Mouse (Mus musculus) kidney, adult 2 months (tissue): Measurements from ENCODE around the gene Lingo2. TPM values are rescaled to one million over a fixed set of nuclear protein-coding genes. Genes with fewer than 3 reads are reported as not detected.

Experiments used
- DNase-seq: peaks from one replicate; pipeline ENCODE4 v3.0.0; 2021
- H3K27ac ChIP-seq: fragments of 200-500 bp; 2 replicates; pipeline ENCODE4 v1.5.1; 2012; ENCODE audit warnings: low read depth, low read length, control low read depth, inconsistent platforms; ENCODE audit not compliant: insufficient read depth
- H3K27me3 ChIP-seq: fragments of 200-500 bp; replicated peaks from 2 replicates; pipeline ENCODE4 v1.6.1; 2012; ENCODE audit warnings: mild to moderate bottlenecking, moderate library complexity, low read length, inconsistent platforms; ENCODE audit not compliant: control insufficient read depth, insufficient read depth
- H3K36me3 ChIP-seq: fragments of 200-500 bp; 2 replicates; pipeline ENCODE4 v1.6.1; 2012; ENCODE audit warnings: mild to moderate bottlenecking, moderate library complexity, low read length, inconsistent platforms; ENCODE audit not compliant: control insufficient read depth, insufficient read depth
- H3K4me1 ChIP-seq: fragments of 200-500 bp; 2 replicates; pipeline ENCODE4 v1.6.1; 2011; ENCODE audit warnings: low read length; ENCODE audit not compliant: control insufficient read depth, insufficient read depth
- H3K4me3 ChIP-seq: fragments of 200-500 bp; 2 replicates; pipeline ENCODE4 v1.5.1; 2011; ENCODE audit warnings: mild to moderate bottlenecking, low read depth, low read length, control low read depth; ENCODE audit not compliant: insufficient read depth
- CTCF ChIP-seq: fragments of 200-500 bp; conservative IDR thresholded peaks from 2 replicates; pipeline ENCODE4 v1.5.1; 2011; ENCODE audit warnings: low read depth, mild to moderate bottlenecking, control low read depth, low read length, moderate library complexity, mixed read lengths; ENCODE audit not compliant: insufficient read depth, insufficient read length
- POLR2A ChIP-seq: fragments of 200-500 bp; IDR thresholded peaks from one replicate; pipeline ENCODE4 v1.6.1; 2011; ENCODE audit warnings: low read depth, low read length, control low read depth
- WGBS: fragments of 180-500 bp; shearing (Covaris S2); methylation state at CpG from one replicate; pipeline ENCODE4 v1.1.7; 2018; 5-methylcytosine and 5-hydroxymethylcytosine counted together
- polyA plus RNA-seq: library from polyadenylated mRNA; depleted of rRNA; stranded (reverse); fragments of >200 nt; gene quantifications from 2 replicates; pipeline ENCODE4 v1.2.3, GENCODE M21; 2012

Gene Lingo2
- polyA plus RNA-seq, 1 experiment: 0.09 TPM

DNA sequence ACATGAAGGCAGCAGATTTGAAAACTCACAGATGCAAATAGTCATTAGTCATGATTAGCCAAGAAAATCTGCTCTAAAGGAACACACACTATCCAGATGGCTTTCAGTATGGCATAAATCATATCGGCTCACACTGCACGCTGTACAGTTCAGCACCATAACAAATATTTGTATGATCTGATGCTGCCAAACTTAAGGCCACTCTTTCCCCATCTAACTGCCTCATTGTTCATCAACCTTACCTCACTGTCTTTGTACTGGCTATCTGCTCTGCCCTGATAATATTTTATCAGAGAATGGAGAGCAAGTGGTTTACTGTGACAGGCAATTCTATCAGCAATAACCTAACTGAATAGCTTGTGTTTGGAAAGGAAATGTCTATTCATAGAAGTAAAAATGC, 254.7 kb downstream of the Lingo2 start:
- DNase-seq: no peak
- 74% methylated on average over 2 of the region's 2 CpGs for WGBS
- H3K27ac ChIP-seq: no peak overlapping the region
- H3K4me1 ChIP-seq: no peaks in the 10 kb centered on the region
- H3K36me3 ChIP-seq: no peaks in the 10 kb centered on the region
- no peaks in the 10 kb centered on the region for H3K27me3 ChIP-seq
- TF ChIP-seq POLR2A: no peak
- TF ChIP-seq CTCF: no peak
- H3K4me3 ChIP-seq: no peak overlapping the region

GRCm38 (mm10) chr4:36659920-36660319, 291.6 kb downstream of the Lingo2 start:
- no peak for TF ChIP-seq POLR2A
- WGBS: 60% methylated on average over 2 of the region's 2 CpGs
- Histone ChIP-seq H3K4me1 (no peaks in the 10 kb centered on the region), H3K4me3 (no peak overlapping the region), H3K27ac (no peak overlapping the region), H3K36me3 (no peaks in the 10 kb centered on the region), H3K27me3 (no peaks in the 10 kb centered on the region)
- DNase-seq: no peak

GRCm38 (mm10) chr4:36647753-36648152, 303.8 kb downstream of the Lingo2 start:
- H3K4me3 ChIP-seq: no peak overlapping the region
- H3K27me3 ChIP-seq: no peaks in the 10 kb centered on the region
- TF ChIP-seq CTCF: no peak
- no peak for TF ChIP-seq POLR2A
- H3K4me1 ChIP-seq: no peaks in the 10 kb centered on the region
- no peaks in the 10 kb centered on the region for H3K36me3 ChIP-seq
- H3K27ac ChIP-seq: no peak overlapping the region
- DNase-seq: no peak

DNA sequence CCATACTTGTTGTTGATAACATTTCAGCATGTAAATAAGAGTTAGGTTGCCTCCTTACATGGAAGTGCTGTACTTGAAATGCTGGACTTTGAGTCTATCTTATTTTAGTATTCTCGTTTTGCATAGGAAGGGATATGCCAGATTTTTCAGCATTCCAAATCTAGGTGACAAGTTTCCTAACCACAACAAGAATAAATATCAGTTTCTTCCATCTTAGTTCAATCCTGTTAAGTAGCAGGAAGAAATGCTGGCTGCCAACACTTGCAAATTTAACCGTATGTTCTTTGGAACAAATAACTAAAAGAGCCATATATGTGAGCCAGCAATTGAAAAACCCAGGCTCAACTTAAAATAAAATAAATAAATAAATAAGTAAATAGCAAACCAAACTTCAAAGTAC, 315.9 kb downstream of the Lingo2 start:
- Histone ChIP-seq H3K27me3 (no peaks in the 10 kb centered on the region; the same call in 1 of the 2 replicates), H3K36me3 (no peaks in the 10 kb centered on the region), H3K27ac (no peak overlapping the region), H3K4me3 (no peak overlapping the region), H3K4me1 (no peaks in the 10 kb centered on the region)
- TF ChIP-seq CTCF (no peak), POLR2A (no peak)
- WGBS: 77% methylated on average over 2 of the region's 2 CpGs
- no peak for DNase-seq

DNA sequence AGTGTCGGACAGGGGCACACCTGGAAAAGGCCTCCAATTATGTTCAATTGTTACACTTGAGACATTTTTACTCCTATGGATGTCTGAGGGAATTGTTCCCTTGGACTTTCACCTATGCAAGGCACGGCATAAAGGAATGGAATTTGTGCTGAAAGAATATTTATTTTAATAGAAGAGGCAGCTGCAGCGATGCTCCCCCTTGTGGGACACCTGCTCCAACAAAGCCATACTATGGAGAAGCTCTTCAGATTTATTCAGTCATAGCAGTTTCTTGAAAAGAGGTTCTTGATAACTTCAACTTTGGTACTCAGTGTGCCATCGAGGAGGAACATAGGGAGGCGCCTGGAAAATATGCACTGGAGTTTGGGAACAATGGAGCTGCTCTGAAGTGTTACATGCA, 374.7 kb downstream of the Lingo2 start:
- Histone ChIP-seq H3K4me3 (no peak overlapping the region), H3K27me3 (no peaks in the 10 kb centered on the region), H3K4me1 (no peaks in the 10 kb centered on the region), H3K36me3 (no peaks in the 10 kb centered on the region), H3K27ac (no peak overlapping the region)
- TF ChIP-seq POLR2A: no peak
- TF ChIP-seq CTCF: no peak
- WGBS: 72% methylated on average over 5 of the region's 5 CpGs
- DNase-seq: no peak

- TF ChIP-seq POLR2A (no peak), CTCF (no peak)
- 71% methylated on average over 3 of the region's 3 CpGs for WGBS
- no peak overlapping the region for H3K27ac ChIP-seq
Measured at GRCm38 (mm10) chr4:36576256-36576655, 375.3 kb downstream of the Lingo2 start.

GRCm38 (mm10) chr4:36566544-36566943, 385.0 kb downstream of the Lingo2 start:
- H3K27ac ChIP-seq: no peak overlapping the region
- no peaks in the 10 kb centered on the region for H3K36me3 ChIP-seq
- no peak for DNase-seq
- H3K4me3 ChIP-seq: no peak overlapping the region
- H3K4me1 ChIP-seq: no peaks in the 10 kb centered on the region
- H3K27me3 ChIP-seq: no peaks in the 10 kb centered on the region
- WGBS: 74% methylated on average over 1 of the region's 1 CpGs
- TF ChIP-seq POLR2A (no peak), CTCF (no peak)

More at GRCm38 (mm10) chr4:36576256-36576655, 375.3 kb downstream of the Lingo2 start:
- no peak for DNase-seq
- Histone ChIP-seq H3K36me3 (no peaks in the 10 kb centered on the region), H3K4me3 (no peak overlapping the region), H3K4me1 (no peaks in the 10 kb centered on the region), H3K27me3 (no peaks in the 10 kb centered on the region)

DNA sequence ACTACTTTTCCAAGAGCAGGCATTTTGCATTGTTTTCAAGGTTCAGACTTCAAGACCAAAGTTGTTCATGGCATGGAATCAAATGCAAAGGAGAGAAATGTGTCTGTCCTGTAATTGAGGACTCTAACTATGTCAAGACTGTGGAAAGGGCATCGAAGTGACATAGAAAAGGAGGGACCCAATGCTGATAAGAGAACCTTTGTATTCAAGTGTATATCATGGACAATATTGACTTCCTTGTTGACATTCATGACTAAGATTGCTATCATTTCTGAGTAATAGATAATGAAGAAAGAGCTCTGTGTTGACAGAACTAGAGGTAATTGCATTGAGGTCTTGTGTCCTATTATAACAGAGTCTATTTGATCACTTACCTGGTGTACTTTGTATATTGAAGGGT, 390.6 kb downstream of the Lingo2 start:
- WGBS: 78% methylated on average over 1 of the region's 1 CpGs
- DNase-seq: no peak
- TF ChIP-seq POLR2A (no peak), CTCF (no peak)

More for the DNA sequence above, 390.6 kb downstream of the Lingo2 start:
- Histone ChIP-seq H3K36me3 (no peaks in the 10 kb centered on the region), H3K27ac (no peak overlapping the region), H3K4me3 (no peak overlapping the region), H3K27me3 (no peaks in the 10 kb centered on the region), H3K4me1 (no peaks in the 10 kb centered on the region)
